Mouse (Mus musculus): Measurements from ENCODE around the gene 3830406C13Rik. TPM values are rescaled to one million over a fixed set of nuclear protein-coding genes. Genes with fewer than 3 reads are reported as not detected.

Gene 3830406C13Rik
- total RNA-seq, 2 experiments from 2014 or later: 19.7 to 21.5 TPM

GRCm38 (mm10) chr14:12341789-12342457 is 58.0 kb downstream of the 3830406C13Rik start:
- DNase-seq: no peak
- intact Hi-C loops (cut with DNase I): no loop called here

GRCm38 (mm10) chr14:12342458-12343131 is 58.6 kb downstream of the 3830406C13Rik start:
- intact Hi-C loops (cut with DNase I): no loop called here

GRCm38 (mm10) chr14:12343451-12343941 is 59.5 kb downstream of the 3830406C13Rik start:
- intact Hi-C loops (cut with DNase I): no loop called here
- DNase-seq: no peak

More at GRCm38 (mm10) chr14:12342458-12343131, 58.6 kb downstream of the 3830406C13Rik start:
- DNase-seq: no peak

GRCm38 (mm10) chr14:12344061-12344745 is 60.2 kb downstream of the 3830406C13Rik start:
- intact Hi-C loops (cut with DNase I): no loop called here
- no peak for DNase-seq

GRCm38 (mm10) chr14:12344746-12345240 is 60.8 kb downstream of the 3830406C13Rik start:
- no peak for DNase-seq
- intact Hi-C loops (cut with DNase I): no loop called here

GRCm38 (mm10) chr14:12345241-12345921 is 61.4 kb downstream of the 3830406C13Rik start:
- no peak for DNase-seq
- intact Hi-C loops (cut with DNase I): no loop called here

- no peak for DNase-seq
Measured at GRCm38 (mm10) chr14:12346011-12346864, 62.3 kb downstream of the 3830406C13Rik start.

GRCm38 (mm10) chr14:12346865-12347600 is 63.1 kb downstream of the 3830406C13Rik start:
- intact Hi-C loops (cut with DNase I): no loop called here
- no peak for DNase-seq

More at GRCm38 (mm10) chr14:12346011-12346864, 62.3 kb downstream of the 3830406C13Rik start:
- intact Hi-C loops (cut with DNase I): no loop called here

- intact Hi-C loops (cut with DNase I): no loop called here
- DNase-seq: no peak
Measured at GRCm38 (mm10) chr14:12348089-12348488, 64.1 kb downstream of the 3830406C13Rik start, which contains the start of gene Fezf2. Fezf2 (minus strand) TSS chr14:12348189.

GRCm38 (mm10) chr14:12349334-12350090 is 65.5 kb downstream of the 3830406C13Rik start:
- no peak for DNase-seq
- intact Hi-C loops (cut with DNase I): no loop called here

- intact Hi-C loops (cut with DNase I): no loop called here
- no peak for DNase-seq
Measured at GRCm38 (mm10) chr14:12350271-12350916, 66.4 kb downstream of the 3830406C13Rik start.

Other genes with a start within 250 kb of the 3830406C13Rik start
- not detected for gene Gm49355, start 197 bp upstream of the 3830406C13Rik start, total RNA-seq (2021)
- under 1 TPM in 1 of 2 experiments, not detected in 1; 0.12 TPM for gene Fezf2, start 64.0 kb downstream of the 3830406C13Rik start, total RNA-seq (2021)

Measured in heart, postnatal 14 days (tissue).